Mouse (Mus musculus): Measurements from ENCODE around the gene Cmtm2b. TPM values are rescaled to one million over a fixed set of nuclear protein-coding genes. Genes with fewer than 3 reads are reported as not detected.

Cmtm2b gene
- polyA plus RNA-seq, 1 experiment from 2014 or later: not detected

Other genes with a start within 250 kb of the Cmtm2b start
- gene Cdh5, start 220.6 kb upstream of the Cmtm2b start, polyA plus RNA-seq (2015; fragmentation: Nextera tagmentation; extraction: Ambion mirVana): 25.1 and 28.3 TPM in 2 replicates
- 1.0 and 1.4 TPM in 2 replicates for gene Bean1, start 151.8 kb upstream of the Cmtm2b start, polyA plus RNA-seq (2015; fragmentation: Nextera tagmentation; extraction: Ambion mirVana)
- gene Tk2, start 73.7 kb upstream of the Cmtm2b start, polyA plus RNA-seq (2015; fragmentation: Nextera tagmentation; extraction: Ambion mirVana): 19.8 and 21.7 TPM in 2 replicates
- gene Cklf, start 71.4 kb upstream of the Cmtm2b start, polyA plus RNA-seq (2015; fragmentation: Nextera tagmentation; extraction: Ambion mirVana): 65.1 and 69.5 TPM in 2 replicates
- not detected in 2 replicates for gene Cmtm2a, start 29.0 kb upstream of the Cmtm2b start, polyA plus RNA-seq (2015; fragmentation: Nextera tagmentation; extraction: Ambion mirVana)
- gene Gm45711, start 12.1 kb upstream of the Cmtm2b start, polyA plus RNA-seq (2015; fragmentation: Nextera tagmentation; extraction: Ambion mirVana): not detected in 2 replicates
- not detected in 2 replicates for gene Cmtm1, start 12.1 kb upstream of the Cmtm2b start, polyA plus RNA-seq (2015; fragmentation: Nextera tagmentation; extraction: Ambion mirVana)
- gene Gm11020, start 663 bp upstream of the Cmtm2b start, polyA plus RNA-seq (2015; fragmentation: Nextera tagmentation; extraction: Ambion mirVana): not detected in 2 replicates
- gene Cmtm3, start 17.2 kb downstream of the Cmtm2b start, polyA plus RNA-seq (2015; fragmentation: Nextera tagmentation; extraction: Ambion mirVana): 174 and 185 TPM in 2 replicates
- 3.6 and 3.7 TPM in 2 replicates for gene Cmtm4, start 73.6 kb downstream of the Cmtm2b start, polyA plus RNA-seq (2015; fragmentation: Nextera tagmentation; extraction: Ambion mirVana)
- 73.0 and 74.8 TPM in 2 replicates for gene Dync1li2, start 120.8 kb downstream of the Cmtm2b start, polyA plus RNA-seq (2015; fragmentation: Nextera tagmentation; extraction: Ambion mirVana)
- 0.39 and 0.51 TPM in 2 replicates for gene Terb1, start 187.7 kb downstream of the Cmtm2b start, polyA plus RNA-seq (2015; fragmentation: Nextera tagmentation; extraction: Ambion mirVana)
- 111 TPM in 2 replicates for gene Nae1, start 212.4 kb downstream of the Cmtm2b start, polyA plus RNA-seq (2015; fragmentation: Nextera tagmentation; extraction: Ambion mirVana)
- 1.7 and 1.8 TPM in 2 replicates for gene Car7, start 212.5 kb downstream of the Cmtm2b start, polyA plus RNA-seq (2015; fragmentation: Nextera tagmentation; extraction: Ambion mirVana)

Data from embryonic facial prominence, embryonic 13.5 days (tissue).